In the genomic region with DNA sequence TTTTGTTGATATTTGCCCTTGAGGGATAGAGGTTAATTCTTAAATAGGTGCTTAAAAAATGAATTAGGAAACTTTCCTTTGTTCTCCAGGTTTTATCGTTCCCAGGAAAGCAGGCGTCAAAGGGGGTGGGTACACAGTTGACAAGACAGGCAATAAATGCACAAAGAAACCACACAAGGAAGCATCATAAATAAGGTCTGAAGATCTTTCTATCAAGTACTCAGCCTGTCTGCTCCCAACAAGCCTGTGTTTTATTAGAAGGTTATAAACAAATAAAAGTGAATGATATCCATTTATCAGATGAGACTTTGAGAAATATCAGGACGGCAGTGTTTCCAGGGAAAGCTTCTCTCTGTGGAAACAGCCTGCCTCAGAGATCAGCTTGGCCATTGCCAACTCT, we compare ENCODE assay signal across 25 mouse cellular contexts. TPM values are rescaled to one million over a fixed set of nuclear protein-coding genes. Genes with fewer than 3 reads are reported as not detected.
DNase-seq lines count a peak whose midpoint lies in the region; ATAC-seq and TF ChIP-seq lines count a peak whose summit lies in the region.
"Had no signal": no experiment of that assay in that cellular context is flagged by ENCODE, and none has a peak within 500 bp of the region (broad histone marks: within the 10 kb centered on the region; RNA-seq: fewer than 3 reads in every experiment).

No protein-coding gene starts in this region.

- no peak overlapping the region for H3K9ac ChIP-seq in neural tube, embryonic 13.5 days
- no peak overlapping the region for H3K9ac ChIP-seq in neural tube, embryonic 15.5 days (replicated peaks)
- no peak overlapping the region for H3K9ac ChIP-seq in intestine, postnatal 0 days (ENCODE audit: low read depth, low read length)
- H3K9ac ChIP-seq: embryonic facial prominence, embryonic 12.5 days; forebrain, embryonic 12.5 days; forebrain, postnatal 0 days had no signal

- no peak overlapping the region for H3K27ac ChIP-seq in neural tube, embryonic 13.5 days (replicated peaks)
- no peak overlapping the region for H3K27ac ChIP-seq in neural tube, embryonic 15.5 days (replicated peaks)
- H3K27ac ChIP-seq in intestine, postnatal 0 days (ENCODE audit: low read depth, low read length): no peak overlapping the region
- H3K27ac ChIP-seq: embryonic facial prominence, embryonic 10.5 days; embryonic facial prominence, embryonic 12.5 days; forebrain, embryonic 12.5 days had no signal

- H3K4me3 ChIP-seq in neural tube, embryonic 13.5 days: no peak overlapping the region
- no peak overlapping the region for H3K4me3 ChIP-seq in neural tube, embryonic 15.5 days (replicated peaks)
- no peak overlapping the region for H3K4me3 ChIP-seq in intestine, postnatal 0 days (ENCODE audit: low read depth, low read length)
- H3K4me3 ChIP-seq: embryonic facial prominence, embryonic 10.5 days; embryonic facial prominence, embryonic 12.5 days; forebrain, embryonic 12.5 days had no signal

- H3K4me2 ChIP-seq in neural tube, embryonic 13.5 days: no peak overlapping the region
- no peak overlapping the region for H3K4me2 ChIP-seq in neural tube, embryonic 15.5 days
- H3K4me2 ChIP-seq in intestine, postnatal 0 days (replicated peaks; ENCODE audit: low read depth): no peak overlapping the region
- H3K4me2 ChIP-seq: embryonic facial prominence, embryonic 12.5 days; forebrain, embryonic 12.5 days had no signal

- ATAC-seq in neural tube, embryonic 13.5 days (ENCODE audit: low read depth): peak; percentile 27; the same call in 1 of the 2 replicates
- ATAC-seq in neural tube, embryonic 15.5 days (ENCODE audit: low FRiP score): no peak
- peak; percentile 78 for ATAC-seq in intestine, postnatal 0 days
- ATAC-seq: activated CD4-positive, CD25-positive, alpha-beta regulatory T cell, adult 4 months; CD4-positive, CD25-positive, alpha-beta regulatory T cell, adult 4 months; forebrain, embryonic 14.5 days; forebrain, postnatal 0 days; Patski had no signal

- 0 out of 2 replicates have a peak, but pooled peaks cover 3% of the 10 kb centered on the region for H3K4me1 ChIP-seq in neural tube, embryonic 13.5 days (replicated peaks)
- H3K4me1 ChIP-seq in neural tube, embryonic 15.5 days: peaks cover 3% of the 10 kb centered on the region; the same call in 1 of the 2 replicates
- H3K4me1 ChIP-seq in intestine, postnatal 0 days (replicated peaks; ENCODE audit: control insufficient read depth, insufficient read depth, low read length): no peaks in the 10 kb centered on the region
- H3K4me1 ChIP-seq: embryonic facial prominence, embryonic 10.5 days; embryonic facial prominence, embryonic 12.5 days; forebrain, embryonic 12.5 days had no signal

- H3K36me3 ChIP-seq in neural tube, embryonic 13.5 days: no peaks in the 10 kb centered on the region
- no peaks in the 10 kb centered on the region for H3K36me3 ChIP-seq in neural tube, embryonic 15.5 days
- H3K36me3 ChIP-seq in intestine, postnatal 0 days (ENCODE audit: control insufficient read depth, insufficient read depth): no peaks in the 10 kb centered on the region
- H3K36me3 ChIP-seq: embryonic facial prominence, embryonic 10.5 days; embryonic facial prominence, embryonic 12.5 days; forebrain, embryonic 12.5 days; G1E had no signal

- WGBS in neural tube, embryonic 13.5 days: 16% methylated on average over 3 of the region's 3 CpGs
- 19% methylated on average over 3 of the region's 3 CpGs for WGBS in neural tube, embryonic 15.5 days
- 21% methylated on average over 3 of the region's 3 CpGs for WGBS in intestine, postnatal 0 days

- no peaks in the 10 kb centered on the region for H3K9me3 ChIP-seq in neural tube, embryonic 13.5 days
- no peaks in the 10 kb centered on the region for H3K9me3 ChIP-seq in neural tube, embryonic 15.5 days (replicated peaks)
- no peaks in the 10 kb centered on the region for H3K9me3 ChIP-seq in intestine, postnatal 0 days (ENCODE audit: control insufficient read depth)
- H3K9me3 ChIP-seq: embryonic facial prominence, embryonic 10.5 days; embryonic facial prominence, embryonic 12.5 days; forebrain, embryonic 12.5 days had no signal

- no peak for DNase-seq in thymus, postnatal 4 days
- no peak for DNase-seq in liver
- DNase-seq: adrenal gland, adult 8-10 months; adrenal gland, postnatal 14 days; adrenal gland, postnatal 36 days; B cell, adult 2 months; cerebellum, adult 11-12 months; cerebellum, adult 2 months; cerebellum, adult 9-10 months; cerebellum, postnatal 10 days; cerebellum, postnatal 25 days; forebrain, postnatal 0 days had no signal

- no peaks in the 10 kb centered on the region for H3K27me3 ChIP-seq in neural tube, embryonic 13.5 days
- no peaks in the 10 kb centered on the region for H3K27me3 ChIP-seq in neural tube, embryonic 15.5 days (replicated peaks)
- no peaks in the 10 kb centered on the region for H3K27me3 ChIP-seq in intestine, postnatal 0 days (replicated peaks; ENCODE audit: control insufficient read depth, insufficient read depth, low read length)
- H3K27me3 ChIP-seq: CH12.LX; embryonic facial prominence, embryonic 12.5 days; forebrain, embryonic 12.5 days; Patski had no signal

- TF ChIP-seq CTCF in intestine, postnatal 0 days (IDR thresholded peaks at IDR 0.05; ENCODE audit: low read depth): no peak

RNA-seq across cellular contexts. Expression of gene Capn13, which starts 33.3 kb away (rescaled TPM):
- 0.18 and 0.22 TPM in 2 replicates for polyA plus RNA-seq in neural tube, embryonic 13.5 days (2015; fragmentation: Nextera tagmentation; extraction: Ambion mirVana)
- 0.18 and 0.24 TPM in 2 replicates for polyA plus RNA-seq in neural tube, embryonic 15.5 days (2015; fragmentation: Nextera tagmentation; extraction: Ambion mirVana)
- polyA plus RNA-seq in intestine, postnatal 0 days (2015; fragmentation: Nextera tagmentation; extraction: Ambion mirVana): 1.7 and 2.0 TPM in 2 replicates
- polyA plus RNA-seq: activated CD4-positive, CD25-positive, alpha-beta regulatory T cell, adult 4 months; cortical plate, adult 2 months; embryonic facial prominence, embryonic 10.5 days; embryonic facial prominence, embryonic 12.5 days; forebrain, embryonic 12.5 days; forebrain, embryonic 14.5 days; forebrain, postnatal 0 days; G1E; Patski had no signal
